In the genomic region with DNA sequence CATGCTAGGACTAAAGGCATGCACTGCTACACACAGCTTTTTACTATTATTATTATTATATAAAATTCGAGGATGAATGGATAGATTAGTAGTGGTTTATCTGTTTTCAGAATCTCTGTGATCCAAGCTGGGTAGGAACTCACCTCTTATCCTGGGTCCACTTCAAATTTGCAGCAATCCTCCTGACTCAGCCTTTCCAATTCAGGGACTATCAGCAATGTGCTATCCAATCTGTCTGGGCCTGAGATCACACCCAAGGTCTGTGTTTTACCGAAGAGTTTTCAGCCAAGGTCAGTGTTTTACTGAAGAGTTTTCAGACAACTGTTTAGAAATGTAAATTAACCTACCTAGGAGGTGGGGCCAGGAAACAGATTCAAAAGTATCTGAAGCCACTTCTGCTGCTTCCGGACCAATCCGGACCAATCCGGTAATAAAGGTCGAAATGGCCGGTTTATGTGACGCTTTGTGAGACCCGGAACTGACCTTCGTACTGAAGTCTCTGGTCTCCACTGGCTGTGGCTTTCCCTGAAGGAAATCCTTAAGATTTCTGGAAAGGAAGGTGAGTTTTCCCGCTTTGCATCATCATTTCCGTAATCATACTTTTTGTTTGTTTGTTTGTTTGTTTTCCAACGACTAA, we compare ENCODE assay signal across 30 mouse cellular contexts. TPM values are rescaled to one million over a fixed set of nuclear protein-coding genes. Genes with fewer than 3 reads are reported as not detected.
DNase-seq lines count a peak whose midpoint lies in the region; ATAC-seq and TF ChIP-seq lines count a peak whose summit lies in the region.
"Had no signal": no experiment of that assay in that cellular context is flagged by ENCODE, and none has a peak within 500 bp of the region (broad histone marks: within the 10 kb centered on the region; RNA-seq: fewer than 3 reads in every experiment).

A gene (plus strand): TSS at position 488 of the 637 bp plus-strand sequence.

- WGBS in heart, embryonic 13.5 days = 84% methylated on average over 13 of the region's 13 CpGs
- 92% methylated on average over 13 of the region's 13 CpGs for WGBS in stomach, postnatal 0 days

- H3K9ac ChIP-seq in heart, embryonic 13.5 days = no peak within 1 kb of the TSS
- H3K9ac ChIP-seq in ES-Bruce4 (ENCODE audit: low read depth, poor library complexity, severe bottlenecking) = peak within 1 kb of the TSS; percentile 100
- H3K9ac ChIP-seq in stomach, postnatal 0 days (ENCODE audit: low read length) = no peak within 1 kb of the TSS
- H3K9ac ChIP-seq: embryonic facial prominence, embryonic 15.5 days; hindbrain, embryonic 13.5 days had no signal

- H3K36me3 ChIP-seq in heart, embryonic 13.5 days = no peaks in the 10 kb centered on the region
- peaks cover 42% of the 10 kb centered on the region for H3K36me3 ChIP-seq in ES-Bruce4 (ENCODE audit: control insufficient read depth, insufficient read depth, low read length, poor library complexity, severe bottlenecking)
- no peaks in the 10 kb centered on the region for H3K36me3 ChIP-seq in stomach, postnatal 0 days (ENCODE audit: control insufficient read depth, insufficient read depth, low read length)
- H3K36me3 ChIP-seq: embryonic facial prominence, embryonic 15.5 days; forebrain, embryonic 10.5 days; hindbrain, embryonic 13.5 days had no signal

- no peak within 1 kb of the TSS for H3K4me2 ChIP-seq in heart, embryonic 13.5 days
- no peak within 1 kb of the TSS for H3K4me2 ChIP-seq in stomach, postnatal 0 days (replicated peaks; ENCODE audit: low read depth)
- H3K4me2 ChIP-seq: embryonic facial prominence, embryonic 15.5 days; hindbrain, embryonic 13.5 days had no signal

- H3K27ac ChIP-seq in heart, embryonic 13.5 days (replicated peaks) = peak within 1 kb of the TSS; percentile 28; the same call in 1 of the 2 replicates
- H3K27ac ChIP-seq in ES-Bruce4 (ENCODE audit: insufficient read depth, low read length) = peak within 1 kb of the TSS; percentile 100
- H3K27ac ChIP-seq in stomach, postnatal 0 days (replicated peaks) = no peak within 1 kb of the TSS
- H3K27ac ChIP-seq: embryonic facial prominence, embryonic 15.5 days; forebrain, embryonic 10.5 days; hindbrain, embryonic 13.5 days; hindbrain, postnatal 0 days had no signal

- no peak within 1 kb of the TSS for H3K4me3 ChIP-seq in heart, embryonic 13.5 days
- H3K4me3 ChIP-seq in ES-Bruce4 (ENCODE audit: low read depth, low read length) = peak within 1 kb of the TSS; percentile 96
- H3K4me3 ChIP-seq in stomach, postnatal 0 days (ENCODE audit: low read depth, low read length) = no peak within 1 kb of the TSS
- H3K4me3 ChIP-seq: embryonic facial prominence, embryonic 15.5 days; erythroblast, embryonic 14.5 days; forebrain, embryonic 10.5 days; hindbrain, embryonic 13.5 days had no signal

- TF ChIP-seq POLR2A in ES-Bruce4 (IDR thresholded peaks at IDR 0.05; ENCODE audit: insufficient read depth, low read length) = no peak

- no peak for TF ChIP-seq CTCF in ES-Bruce4 (IDR thresholded peaks at IDR 0.05; ENCODE audit: low read depth, low read length)
- TF ChIP-seq CTCF in stomach, postnatal 0 days (IDR thresholded peaks at IDR 0.05; ENCODE audit: low read depth) = no peak

- no peaks in the 10 kb centered on the region for H3K27me3 ChIP-seq in heart, embryonic 13.5 days (replicated peaks)
- no peaks in the 10 kb centered on the region for H3K27me3 ChIP-seq in ES-Bruce4 (ENCODE audit: control insufficient read depth, insufficient read depth, low read length, poor library complexity, severe bottlenecking)
- H3K27me3 ChIP-seq in stomach, postnatal 0 days (ENCODE audit: control insufficient read depth, insufficient read depth, low read length) = no peaks in the 10 kb centered on the region
- H3K27me3 ChIP-seq: CH12.LX; embryonic facial prominence, embryonic 15.5 days; hindbrain, embryonic 13.5 days; Patski had no signal

- H3K9me3 ChIP-seq in heart, embryonic 13.5 days = peaks cover 2% of the 10 kb centered on the region; the same call in 1 of the 2 replicates
- H3K9me3 ChIP-seq in ES-Bruce4 (replicated peaks; ENCODE audit: control insufficient read depth, insufficient read depth, low read length, poor library complexity, severe bottlenecking) = no peaks in the 10 kb centered on the region
- H3K9me3 ChIP-seq in stomach, postnatal 0 days (ENCODE audit: control insufficient read depth, low read length) = no peaks in the 10 kb centered on the region
- H3K9me3 ChIP-seq: hindbrain, embryonic 13.5 days had no signal

- H3K4me1 ChIP-seq in heart, embryonic 13.5 days = peaks cover 8% of the 10 kb centered on the region; the same call in 1 of the 2 replicates
- H3K4me1 ChIP-seq in ES-Bruce4 (ENCODE audit: control insufficient read depth, insufficient read depth, low read length) = no peaks in the 10 kb centered on the region
- H3K4me1 ChIP-seq in stomach, postnatal 0 days (replicated peaks; ENCODE audit: control insufficient read depth, insufficient read depth) = no peaks in the 10 kb centered on the region
- H3K4me1 ChIP-seq: embryonic facial prominence, embryonic 15.5 days; forebrain, embryonic 10.5 days; hindbrain, embryonic 13.5 days had no signal

- no peak for DNase-seq in heart, adult 18-20 months
- DNase-seq in R1 (ENCODE audit: low read depth, low spot score) = peak; percentile 98
- no peak for DNase-seq in gastrocnemius, adult 18-20 months (ENCODE audit: low spot score)
- DNase-seq in stomach, postnatal 0 days (ENCODE audit: low spot score) = no peak
- DNase-seq: adrenal gland, postnatal 10 days; cerebellum, adult 11 months; cerebellum, adult 8-10 months; cerebellum, postnatal 14 days; embryo, embryonic 11 days; gastrocnemius, postnatal 36 days; heart, postnatal 10 days had no signal

- ATAC-seq in heart, embryonic 13.5 days (ENCODE audit: extremely low read depth, insufficient number of reproducible peaks, low FRiP score, low TSS enrichment) = no peak
- no peak for ATAC-seq in stomach, postnatal 0 days (ENCODE audit: low FRiP score, low TSS enrichment)
- ATAC-seq: forebrain, embryonic 14.5 days; hindbrain, postnatal 0 days; Patski had no signal

- peak; percentile 93 for TF ChIP-seq EP300 in ES-Bruce4 (IDR thresholded peaks at IDR 0.05; ENCODE audit: insufficient read depth, low read depth, low read length)
- no peak for TF ChIP-seq EP300 in stomach, postnatal 0 days (optimal IDR thresholded peaks at IDR 0.05)

RNA-seq across cellular contexts. Expression of the gene that starts here (rescaled TPM):
- polyA plus RNA-seq in heart, embryonic 13.5 days (2015; fragmentation: Nextera tagmentation; extraction: Ambion mirVana) = not detected in 2 replicates
- not detected for total RNA-seq in heart, adult 18-20 months (2021)
- 45.4 and 47.6 TPM in 2 replicates for polyA plus RNA-seq in ES-Bruce4 (2011; ENCODE audit: insufficient read depth, insufficient read length, low read depth, missing spikeins)
- not detected for total RNA-seq in gastrocnemius, adult 18-20 months (2021)
- polyA plus RNA-seq in stomach, postnatal 0 days (2015; fragmentation: Nextera tagmentation; extraction: Ambion mirVana) = not detected in 2 replicates
- total RNA-seq: adrenal gland, postnatal 10 days; adrenal gland, postnatal 4 days; CH12.LX; common myeloid progenitor, adult 5-6 weeks; gastrocnemius, adult 8-10 months; gastrocnemius, postnatal 36 days; heart, adult 8-10 months; heart, postnatal 10 days; hematopoietic stem cell, adult 5-6 weeks; hindbrain, postnatal 0 days had no signal
- polyA plus RNA-seq: brain, embryonic 14.5 days; embryonic facial prominence, embryonic 11.5 days; embryonic facial prominence, embryonic 15.5 days; erythroblast, embryonic 14.5 days; forebrain, embryonic 10.5 days; forebrain, embryonic 14.5 days; heart, embryonic 14.5 days; hindbrain, embryonic 13.5 days; hindbrain, postnatal 0 days; intestine, embryonic 14.5 days had no signal

Comparison
In these comparisons a context has a peak if more than half of its experiments do, and no peak if none do; other contexts are left out.
1. RNA of the gene that starts here (polyA plus RNA-seq): 45.4 to 47.6 TPM in ES-Bruce4; not detected in heart, embryonic 13.5 days and not detected in stomach, postnatal 0 days; every median in the first group is over 10 times any median in the second.